Mouse (Mus musculus): ENCODE results near the gene Tet3.
"Not testable (repeated sequence)": the region's sequence is repeated elsewhere in the genome, so short reads cannot be mapped to it uniquely, and the experiment has no call there.

Gene Tet3

DNA sequence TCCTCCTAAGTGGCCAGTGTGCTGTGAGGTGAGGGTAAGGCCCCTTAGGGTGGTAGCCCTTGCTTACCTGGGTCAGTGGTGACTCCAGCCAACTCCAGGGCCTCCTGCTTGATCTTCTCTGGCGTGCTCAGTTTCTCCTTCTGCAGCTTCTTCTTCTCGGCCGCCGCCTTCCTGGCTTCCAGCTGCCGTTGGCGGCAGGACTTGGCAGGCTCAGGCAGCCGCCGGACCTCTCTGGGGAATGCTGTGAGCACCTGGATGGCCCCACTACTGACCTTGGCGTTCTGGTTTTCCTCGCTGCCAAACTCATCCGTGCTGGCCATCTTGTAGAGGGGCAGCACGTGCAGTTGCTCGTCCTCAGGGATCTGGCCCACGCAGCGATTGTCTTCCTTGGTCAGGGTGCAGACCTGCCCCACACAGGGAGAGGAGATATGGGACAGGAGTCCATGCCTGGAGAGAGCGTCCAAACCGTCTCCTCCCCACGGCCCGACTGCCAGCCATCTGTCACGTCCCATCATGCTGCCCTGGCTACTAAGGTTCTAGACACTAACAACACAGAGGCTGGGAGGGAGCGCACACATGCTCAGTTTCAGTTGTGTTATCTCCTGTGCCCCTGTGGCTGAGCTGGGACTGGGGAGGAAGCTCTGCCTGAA lies 88.4 kb downstream of the Tet3 start:
- DNase-seq (ENCODE audit: low spot score): no peak

- DNase-seq (ENCODE audit: low spot score): no peak
These were observed 95.8 kb downstream of the Tet3 start for GRCm38 (mm10) chr6:83363075-83363474.

GRCm38 (mm10) chr6:83361523-83362248 lies 97.2 kb downstream of the Tet3 start:
- no peak for DNase-seq (ENCODE audit: low spot score)

DNA sequence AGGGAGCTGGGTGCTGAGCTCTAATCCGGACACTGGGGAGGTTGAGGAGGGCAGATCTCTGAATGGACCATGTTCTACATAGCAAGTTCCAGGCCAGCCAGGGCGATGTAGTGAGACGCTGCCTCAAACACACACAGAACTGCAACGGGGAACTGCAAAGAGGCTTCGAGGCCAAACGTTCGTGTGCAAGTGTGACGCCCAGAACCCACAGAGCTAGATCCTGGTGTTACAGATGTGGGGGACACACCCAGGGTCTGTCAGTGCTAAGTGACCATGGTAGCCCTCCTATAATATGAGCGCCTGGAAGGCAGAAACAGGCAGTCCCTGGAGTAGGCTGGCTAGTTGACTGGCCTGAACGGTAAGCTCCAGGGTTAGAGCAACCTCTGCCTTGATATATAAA lies 101.4 kb downstream of the Tet3 start:
- no peak for DNase-seq (ENCODE audit: low spot score)

- DNase-seq (ENCODE audit: low spot score): peak; percentile 75
These were observed 102.2 kb downstream of the Tet3 start for GRCm38 (mm10) chr6:83356569-83357138.

DNA sequence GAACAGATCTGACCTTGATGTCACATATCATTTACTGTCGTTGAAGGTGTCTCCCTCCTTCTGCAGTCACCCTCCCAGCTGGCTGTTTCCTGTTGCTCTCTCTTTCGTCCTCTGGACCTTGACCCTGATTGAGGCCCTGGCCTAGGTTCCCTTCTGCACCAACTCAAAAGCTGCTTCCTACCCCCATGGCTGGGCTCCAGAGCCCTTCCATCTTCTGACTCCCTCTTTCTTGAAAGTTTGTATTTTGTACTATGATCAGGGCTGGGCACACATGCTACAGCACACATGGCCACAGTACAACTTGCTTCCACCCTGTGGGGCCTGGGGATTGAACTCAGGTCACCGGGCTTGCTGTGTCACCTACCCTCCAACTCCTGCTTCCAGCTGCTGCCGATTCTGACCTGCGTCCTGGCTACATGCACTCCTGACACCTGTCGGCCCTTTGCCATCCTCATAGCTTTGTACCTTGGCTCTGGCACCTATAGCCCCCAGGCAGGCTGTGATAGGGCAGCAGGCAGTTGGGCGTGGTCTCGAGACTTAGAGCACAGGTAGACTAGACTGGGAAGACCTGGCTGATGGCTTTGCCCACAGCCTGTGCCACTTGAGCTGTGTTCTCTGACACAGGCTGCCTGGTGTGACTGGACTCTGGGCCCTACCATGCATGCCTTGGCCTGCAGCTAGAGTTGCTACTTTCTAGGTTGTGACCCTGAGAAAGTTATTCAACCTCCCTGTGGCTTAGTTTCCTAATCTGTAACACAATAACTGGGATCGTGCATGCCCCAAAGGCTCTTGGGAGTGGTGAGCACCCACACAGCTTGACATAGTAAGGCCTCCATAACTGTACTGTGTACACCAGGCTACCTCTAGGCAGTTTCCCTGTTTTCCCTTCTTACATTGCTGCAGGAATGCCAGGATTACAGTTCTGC lies 103.8 kb downstream of the Tet3 start:
- no peak for DNase-seq (ENCODE audit: low spot score)

DNA sequence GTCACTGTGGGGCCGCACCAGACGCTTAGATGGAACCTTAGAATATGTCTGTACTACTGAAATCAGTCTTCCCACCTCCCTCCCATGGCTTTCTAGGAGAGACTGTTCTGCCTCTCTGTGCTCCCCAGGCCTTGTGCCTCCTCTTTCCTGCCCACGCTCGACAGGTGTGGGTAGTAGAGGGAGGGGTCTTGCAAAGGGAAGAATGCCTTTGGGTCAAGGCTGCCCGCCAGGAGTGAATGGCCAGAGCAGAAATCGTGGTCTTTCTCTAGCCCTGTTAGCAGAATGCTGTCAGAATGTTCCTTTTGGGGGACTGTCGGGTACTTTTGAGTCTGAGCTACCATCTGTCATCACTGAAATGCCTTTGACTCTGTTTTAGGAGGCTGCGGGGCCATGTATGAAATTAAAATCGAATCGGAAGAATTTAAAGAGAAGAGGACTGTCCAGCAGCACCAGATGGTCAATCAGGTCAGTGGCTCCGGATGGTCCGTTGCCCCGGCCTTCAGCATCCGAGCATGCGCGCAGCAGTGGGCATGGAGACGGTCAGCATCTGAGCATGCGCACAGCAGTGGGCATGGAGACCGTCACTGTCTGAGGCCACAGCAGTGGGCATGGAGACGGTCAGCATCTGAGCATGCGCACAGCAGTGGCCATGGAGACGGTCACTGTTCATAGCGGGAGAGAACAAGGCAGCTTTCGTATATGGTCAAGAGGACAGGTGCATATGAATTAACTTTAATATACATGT lies 106.0 kb downstream of the Tet3 start:
- no peak for DNase-seq (ENCODE audit: low spot score)

- DNase-seq (ENCODE audit: low spot score): no peak
These were observed 107.3 kb downstream of the Tet3 start for GRCm38 (mm10) chr6:83351490-83352160.

DNA sequence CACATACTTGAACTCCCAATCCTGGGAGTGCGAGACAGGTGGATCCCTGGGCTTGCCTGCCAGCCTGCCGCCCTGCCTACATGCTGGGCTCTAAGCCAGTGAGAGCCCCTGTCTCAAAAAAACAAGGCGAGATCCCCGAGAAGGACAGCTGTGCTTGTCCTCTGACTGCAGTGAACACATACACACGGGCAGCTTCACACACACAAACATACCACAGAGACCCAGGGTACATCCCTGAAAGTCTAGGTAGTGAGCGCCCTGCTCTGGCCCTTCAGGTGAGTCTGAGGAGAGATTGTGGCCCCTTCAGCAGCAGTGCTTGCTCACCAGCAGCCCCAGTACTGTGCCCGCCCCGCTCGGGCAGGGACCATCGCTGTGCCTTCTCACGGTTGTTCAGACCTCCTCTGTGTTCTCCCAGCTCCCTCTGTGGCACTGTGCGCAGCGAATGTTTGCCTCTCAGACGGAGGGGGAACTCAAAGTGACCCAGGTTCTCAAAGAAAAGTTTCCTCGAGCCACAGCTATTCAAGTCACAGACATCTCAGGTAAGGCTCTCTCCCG lies 108.0 kb downstream of the Tet3 start:
- DNase-seq (ENCODE audit: low spot score): no peak

- no peak for DNase-seq (ENCODE audit: low spot score)
These were observed 108.7 kb downstream of the Tet3 start for GRCm38 (mm10) chr6:83350172-83350571.

- peak; percentile 91 for DNase-seq (ENCODE audit: low spot score)
These were observed 109.5 kb downstream of the Tet3 start for GRCm38 (mm10) chr6:83349274-83349958.

GRCm38 (mm10) chr6:83348873-83349272 lies 110.0 kb downstream of the Tet3 start, which contains the start of gene Bola3:
TSS of gene Bola3 (plus strand) at chr6:83349147.
- DNase-seq (ENCODE audit: low spot score): no peak

DNA sequence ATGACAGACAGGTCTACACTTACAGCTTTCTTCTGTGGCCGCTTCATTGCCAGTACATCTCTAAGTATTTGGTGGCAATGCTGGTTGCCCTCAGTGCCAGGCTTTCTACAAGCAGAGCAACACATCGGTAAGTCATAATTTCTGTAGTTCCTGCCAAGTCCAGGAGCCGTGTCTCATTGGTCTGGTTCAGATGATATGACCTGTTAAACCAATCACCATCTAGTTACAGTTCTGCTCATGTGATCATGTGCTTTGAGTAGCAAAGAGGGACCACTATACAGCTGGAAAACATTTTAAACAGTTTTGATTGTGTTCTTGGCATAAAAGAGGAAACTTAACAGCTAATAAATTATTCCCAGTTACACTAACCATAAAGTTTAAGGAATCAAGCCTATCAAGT lies 111.0 kb downstream of the Tet3 start:
- DNase-seq (ENCODE audit: low spot score): no peak

- DNase-seq (ENCODE audit: low spot score): not testable (repeated sequence)
These were observed 113.6 kb downstream of the Tet3 start for GRCm38 (mm10) chr6:83345285-83345684.

- DNase-seq (ENCODE audit: low spot score): no peak
These were observed 115.9 kb downstream of the Tet3 start for GRCm38 (mm10) chr6:83342957-83343356.

DNA sequence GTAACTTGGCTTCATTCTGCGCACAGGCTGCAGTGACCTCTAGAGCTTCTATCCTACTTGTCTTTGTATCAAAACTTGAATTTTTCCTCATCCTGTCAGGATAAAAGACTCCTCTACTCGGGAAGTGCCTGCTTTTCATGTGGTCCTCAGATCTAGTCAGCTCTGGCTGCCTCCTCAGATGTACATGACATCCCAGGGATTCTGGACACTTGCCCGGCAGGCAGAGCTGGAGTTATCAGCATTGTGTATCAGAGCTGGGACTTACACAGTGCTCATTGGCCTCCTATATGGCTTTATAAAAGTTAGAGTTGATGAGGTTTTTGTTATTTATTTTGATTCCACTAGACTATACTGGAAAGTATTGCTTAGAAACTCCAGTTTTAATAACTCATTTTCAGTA lies 117.5 kb downstream of the Tet3 start:
- DNase-seq (ENCODE audit: low spot score): no peak

DNA sequence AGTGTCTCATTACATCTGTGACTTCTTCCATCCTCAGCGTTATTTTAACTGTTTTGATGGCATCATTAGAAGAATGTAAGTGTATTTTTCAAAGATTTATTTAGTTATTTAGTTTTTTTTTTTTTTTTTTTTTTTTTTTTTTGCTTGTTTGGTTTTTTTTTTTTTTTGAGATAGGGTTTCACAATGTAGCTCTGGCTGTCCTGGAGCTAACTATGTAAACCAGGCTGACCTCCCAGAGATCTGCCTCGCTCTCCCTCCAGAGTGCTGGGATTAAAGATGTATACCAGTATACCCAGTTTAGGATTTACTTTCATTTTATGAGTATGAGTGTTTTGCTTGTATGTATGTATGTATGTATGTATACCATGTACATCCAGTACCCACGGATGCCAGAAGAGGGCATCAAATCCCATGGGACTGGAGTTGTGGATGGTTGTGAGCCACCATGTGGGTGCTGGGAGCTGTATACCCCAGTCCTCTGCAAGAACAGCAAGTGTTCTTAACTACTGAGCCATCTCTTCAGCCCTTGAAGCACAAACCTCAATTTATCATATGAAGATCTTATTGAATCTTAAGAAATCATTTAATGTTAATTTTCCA lies 131.2 kb downstream of the Tet3 start:
- DNase-seq (ENCODE audit: low spot score): no peak

DNA sequence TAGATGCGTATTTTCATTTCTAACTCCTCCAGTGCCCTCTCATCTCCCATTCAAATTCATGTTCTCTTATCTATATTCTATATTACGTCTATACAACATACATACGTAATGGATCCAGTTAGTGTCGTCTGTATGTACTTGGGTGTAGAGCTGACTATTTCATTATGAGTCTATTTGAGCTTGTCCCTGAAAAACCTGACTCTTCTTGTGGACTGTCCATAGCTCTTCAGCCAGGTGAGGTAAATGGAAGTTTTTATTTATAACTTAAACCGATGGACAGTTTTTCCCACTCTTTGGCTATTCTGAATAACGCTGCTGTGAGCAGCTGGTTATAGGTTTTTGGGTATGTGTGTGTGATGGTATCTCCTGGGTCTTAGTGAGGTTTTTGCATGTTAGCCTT lies 132.1 kb downstream of the Tet3 start:
- DNase-seq (ENCODE audit: low spot score): no peak

DNA sequence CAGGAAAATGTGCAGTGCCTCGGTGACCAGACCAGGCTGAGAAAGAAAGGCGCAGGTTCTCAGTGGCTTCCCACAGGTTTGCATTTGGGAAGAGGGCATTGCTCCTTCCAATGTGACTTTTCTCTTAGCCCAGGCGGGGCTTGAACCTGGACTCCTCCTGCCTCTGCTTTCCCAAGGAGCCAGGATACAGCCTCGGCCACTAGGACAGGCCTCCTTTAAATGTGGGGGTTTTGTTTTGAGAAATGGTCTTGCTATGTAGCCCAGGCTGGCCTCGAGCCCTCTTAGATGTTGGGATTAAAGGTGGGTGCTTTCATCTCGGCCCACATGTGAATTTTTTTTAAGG lies 132.5 kb downstream of the Tet3 start:
- DNase-seq (ENCODE audit: low spot score): no peak

Data from ovary, postnatal 36 days (tissue).